Mouse (Mus musculus) lung, postnatal 10 days (tissue): ENCODE results near the gene Lrrc55.
A peak's percentile ranks its signal among the peaks of the same experiment; 100 is the strongest.

Source experiments
- DNase-seq: peaks from one replicate; pipeline ENCODE4 v3.0.0; 2021

Gene Lrrc55

GRCm38 (mm10) chr2:85131226-85131625 is 65.8 kb downstream of the Lrrc55 start:
- DNase-seq = no peak

- DNase-seq = peak; percentile 73
These were observed 67.5 kb downstream of the Lrrc55 start for GRCm38 (mm10) chr2:85129496-85129971.

DNA sequence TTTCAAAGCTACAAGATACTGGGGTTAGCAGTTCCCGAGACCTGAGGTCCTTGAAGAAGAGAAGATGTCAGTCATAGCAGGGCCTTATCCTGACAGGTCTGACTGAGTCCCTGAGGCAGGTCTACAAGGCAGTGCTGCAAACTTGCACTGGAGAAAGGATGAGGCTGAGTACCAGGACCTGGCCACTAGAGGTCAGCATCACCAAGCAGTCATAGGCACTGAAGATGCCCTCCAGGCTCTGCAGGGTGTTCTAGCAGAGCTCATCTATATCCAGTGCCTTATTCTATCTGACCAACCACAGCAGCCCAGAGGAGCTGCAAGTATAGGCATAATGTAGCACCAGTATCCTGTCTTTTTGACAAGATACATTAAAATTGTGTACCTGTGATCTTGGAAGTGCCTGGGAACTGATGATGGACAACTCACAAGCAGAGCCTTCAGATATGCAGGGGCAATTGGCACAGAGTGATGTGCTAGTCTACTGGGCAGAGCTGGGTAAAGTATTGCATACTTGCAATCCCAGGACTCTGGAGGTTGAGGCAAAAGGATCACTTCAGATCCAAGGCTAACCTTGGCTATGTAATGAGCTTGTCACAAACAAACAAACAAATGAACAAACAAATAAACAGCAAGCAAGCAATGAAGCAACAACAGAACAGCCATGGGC is 73.0 kb downstream of the Lrrc55 start:
- DNase-seq = peak; percentile 82

GRCm38 (mm10) chr2:85123187-85123868 is 73.7 kb downstream of the Lrrc55 start:
- DNase-seq = peak; percentile 53
